Mouse (Mus musculus) heart, embryonic 14.5 days (tissue): Measurements from ENCODE around the gene Arhgap35. TPM values are rescaled to one million over a fixed set of nuclear protein-coding genes. Genes with fewer than 3 reads are reported as not detected.

Experiments
- ATAC-seq: fragments of 200-750 bp; cut with Nextera tagmentation; 2 replicates; pipeline ENCODE4 v1.8.0; 2017; ENCODE audit warnings: low read depth, moderate TSS enrichment; ENCODE audit not compliant: insufficient number of reproducible peaks, insufficient read depth, low FRiP score
- H3K27ac ChIP-seq, 2 experiments: fragments of 200-500 bp in 1 of 2; fragments of 300-500 bp in 1 of 2; sonication (generic) in 1 of 2; replicated peaks in 1 of 2; 2 replicates each; pipeline ENCODE4 v1.5.1; 2012 to 2014; ENCODE audit warnings: low read depth in 2 of 2, low read length in 2 of 2, control low read depth in 1 of 2, mild to moderate bottlenecking in 1 of 2, mixed read lengths in 1 of 2; ENCODE audit not compliant: control insufficient read depth in 1 of 2, insufficient read depth in 1 of 2
- H3K27me3 ChIP-seq: fragments of 300-500 bp; sonication (generic); 2 replicates; pipeline ENCODE4 v1.6.1; 2014; ENCODE audit warnings: mild to moderate bottlenecking, low read length, control low read depth; ENCODE audit not compliant: control insufficient read depth, insufficient read depth
- H3K36me3 ChIP-seq: fragments of 300-500 bp; sonication (generic); 2 replicates; pipeline ENCODE4 v1.6.1; 2014; ENCODE audit warnings: mild to moderate bottlenecking, control low read depth, low read length, mixed read lengths; ENCODE audit not compliant: control insufficient read depth, insufficient read depth
- H3K4me1 ChIP-seq, 2 experiments: fragments of 200-500 bp in 1 of 2; fragments of 300-500 bp in 1 of 2; sonication (generic) in 1 of 2; 2 replicates each; pipeline ENCODE4 v1.6.1; 2012 to 2014; ENCODE audit warnings: low read length in 2 of 2, control low read depth in 1 of 2, mixed read lengths in 1 of 2; ENCODE audit not compliant: control insufficient read depth in 2 of 2, insufficient read depth in 2 of 2
- H3K4me2 ChIP-seq: fragments of 300-500 bp; sonication (generic); 2 replicates; pipeline ENCODE4 v1.6.1; 2014; ENCODE audit warnings: mild to moderate bottlenecking, low read length
- H3K4me3 ChIP-seq, 2 experiments: fragments of 200-500 bp in 1 of 2; fragments of 300-500 bp in 1 of 2; sonication (generic) in 1 of 2; 2 replicates each; pipeline ENCODE4 v1.5.1; 2012 to 2014; ENCODE audit warnings: low read length in 2 of 2, mild to moderate bottlenecking in 2 of 2, control low read depth in 1 of 2, low read depth in 1 of 2, moderate library complexity in 1 of 2; ENCODE audit not compliant: control insufficient read depth in 1 of 2, insufficient read depth in 1 of 2
- H3K9ac ChIP-seq: fragments of 300-500 bp; sonication (generic); 2 replicates; pipeline ENCODE4 v1.6.1; 2014; ENCODE audit warnings: mild to moderate bottlenecking, low read length
- H3K9me3 ChIP-seq: fragments of 300-500 bp; sonication (generic); 2 replicates; pipeline ENCODE4 v1.6.1; 2016; ENCODE audit warnings: low read length, control low read depth; ENCODE audit not compliant: control insufficient read depth
- WGBS: fragments of 180-500 bp; shearing (Covaris S2); extraction: QIAGEN DNeasy Blood & Tissue Kit; methylation state at CpG from one replicate; pipeline ENCODE4 v1.1.7; 2014; 5-methylcytosine and 5-hydroxymethylcytosine counted together
- polyA plus RNA-seq: library from polyadenylated mRNA; unstranded; fragments of >200 nt; fragmentation: Nextera tagmentation; extraction: Ambion mirVana; gene quantifications from 2 replicates; pipeline ENCODE4 v1.2.1, GENCODE M21; 2014

The Arhgap35 gene
- polyA plus RNA-seq, 1 experiment from 2014 or later = 18.0 TPM

GRCm38 (mm10) chr7:16554215-16554614 lies 60.6 kb downstream of the Arhgap35 start:
- Histone ChIP-seq H3K36me3 (0 out of 2 replicates have a peak, but pooled peaks cover 4% of the 10 kb centered on the region), H3K9me3 (no peaks in the 10 kb centered on the region), H3K27me3 (no peaks in the 10 kb centered on the region), H3K4me2 (no peak overlapping the region), H3K4me3 (no peak overlapping the region), H3K9ac (no peak overlapping the region), H3K27ac (no peak overlapping the region), H3K4me1 (peaks cover 17 to 50% of the 10 kb centered on the region in 2 experiments)
- ATAC-seq = no peak
- 31% methylated on average over 3 of the region's 3 CpGs for WGBS

GRCm38 (mm10) chr7:16551581-16551980 lies 63.2 kb downstream of the Arhgap35 start:
- H3K4me2 ChIP-seq = no peak overlapping the region
- no peak overlapping the region for H3K9ac ChIP-seq
- H3K27ac ChIP-seq = no peak overlapping the region
- peaks cover 20% of the 10 kb centered on the region for H3K36me3 ChIP-seq
- no peak for ATAC-seq
- peaks cover 7 to 27% of the 10 kb centered on the region in 2 experiments for H3K4me1 ChIP-seq
- no peak overlapping the region for H3K4me3 ChIP-seq
- H3K9me3 ChIP-seq = no peaks in the 10 kb centered on the region
- WGBS = 80% methylated on average over 1 of the region's 1 CpGs
- no peaks in the 10 kb centered on the region for H3K27me3 ChIP-seq

- no peak for ATAC-seq
- WGBS = 76% methylated on average over 1 of the region's 1 CpGs
- no peaks in the 10 kb centered on the region for H3K9me3 ChIP-seq
These were observed 65.5 kb downstream of the Arhgap35 start for GRCm38 (mm10) chr7:16549299-16549698.

GRCm38 (mm10) chr7:16544770-16545169 lies 70.0 kb downstream of the Arhgap35 start:
- no peak overlapping the region for H3K4me3 ChIP-seq
- no peak overlapping the region for H3K9ac ChIP-seq
- no peak overlapping the region for H3K4me2 ChIP-seq
- H3K27ac ChIP-seq = no peak overlapping the region
- ATAC-seq = no peak
- no peaks in the 10 kb centered on the region for H3K9me3 ChIP-seq
- H3K27me3 ChIP-seq = no peaks in the 10 kb centered on the region
- H3K36me3 ChIP-seq = peaks cover 57% of the 10 kb centered on the region
- H3K4me1 ChIP-seq = no peaks in the 10 kb centered on the region
- 78% methylated on average over 8 of the region's 8 CpGs for WGBS

More at GRCm38 (mm10) chr7:16549299-16549698, 65.5 kb downstream of the Arhgap35 start:
- Histone ChIP-seq H3K36me3 (peaks cover 41% of the 10 kb centered on the region), H3K27me3 (no peaks in the 10 kb centered on the region), H3K4me3 (no peak overlapping the region), H3K4me2 (no peak overlapping the region), H3K27ac (no peak overlapping the region), H3K9ac (no peak overlapping the region), H3K4me1 (peaks cover 0 to 5% of the 10 kb centered on the region in 2 experiments; a peak in 2 of 4 replicates)

DNA sequence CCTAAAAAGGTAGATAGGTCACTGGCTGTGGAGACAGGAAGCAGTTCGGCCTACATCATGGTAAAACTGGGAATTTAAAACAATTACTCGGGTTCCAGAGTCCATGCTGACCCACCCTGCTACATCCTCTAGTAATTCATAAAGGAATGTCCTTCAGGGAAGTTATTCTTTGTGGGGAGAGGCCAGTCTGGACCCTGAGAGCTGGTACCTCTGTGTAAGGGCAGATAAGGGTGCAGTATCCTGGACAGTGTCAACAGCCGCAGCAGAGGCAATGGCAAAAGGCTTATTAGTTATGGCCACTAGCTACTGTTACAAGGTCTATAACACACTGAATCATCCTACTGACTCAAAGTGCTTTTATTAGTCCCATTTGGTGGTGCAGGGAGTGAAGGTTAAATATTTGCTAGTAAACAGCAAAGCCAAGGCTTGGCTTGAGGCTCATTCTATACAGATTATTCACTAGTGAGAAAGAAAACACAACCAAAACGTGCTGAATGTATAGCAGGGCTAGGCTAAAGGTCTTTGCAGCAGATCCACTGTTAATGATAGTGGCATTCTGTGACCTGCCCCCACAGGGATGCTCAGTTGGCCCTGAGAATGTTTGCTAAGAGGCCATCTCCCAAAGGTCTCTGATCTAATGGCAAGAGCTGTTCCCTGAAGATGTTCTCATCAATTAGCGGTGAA lies 77.4 kb downstream of the Arhgap35 start:
- H3K4me1 ChIP-seq = no peaks in the 10 kb centered on the region
- WGBS = 72% methylated on average over 5 of the region's 5 CpGs
- no peak for ATAC-seq

DNA sequence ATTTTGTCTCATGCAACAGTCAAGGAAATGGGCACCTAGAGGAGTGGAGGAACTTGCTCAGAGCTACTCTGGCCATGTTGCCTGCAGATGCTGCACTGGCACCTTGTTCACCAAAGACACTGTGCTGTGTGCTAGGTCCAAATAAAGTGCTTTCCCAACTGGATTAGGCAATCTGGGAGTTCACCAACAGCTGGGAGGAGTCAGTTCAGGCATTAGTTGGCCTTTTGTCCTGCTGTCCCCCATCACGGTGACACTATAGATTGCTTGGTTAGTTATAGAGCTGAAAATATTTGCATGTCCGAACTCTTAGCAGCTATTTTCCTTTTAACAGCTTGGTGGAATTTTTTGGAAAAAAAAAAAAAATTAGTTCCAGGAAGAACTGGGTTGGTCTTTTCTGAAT lies 88.8 kb downstream of the Arhgap35 start:
- Histone ChIP-seq H3K4me1 (peaks cover 18 to 28% of the 10 kb centered on the region in 2 experiments), H3K4me2 (no peak overlapping the region), H3K27ac (peak overlapping the region; percentile 31 to 79; a peak in 3 of 4 replicates), H3K9me3 (no peaks in the 10 kb centered on the region), H3K36me3 (peaks cover 3% of the 10 kb centered on the region), H3K4me3 (no peak overlapping the region), H3K27me3 (no peaks in the 10 kb centered on the region), H3K9ac (no peak overlapping the region)
- WGBS = 77% methylated on average over 2 of the region's 2 CpGs
- ATAC-seq = no peak

More for the DNA sequence above, 77.4 kb downstream of the Arhgap35 start:
- Histone ChIP-seq H3K36me3 (peaks cover 56% of the 10 kb centered on the region), H3K9me3 (no peaks in the 10 kb centered on the region), H3K4me3 (no peak overlapping the region), H3K4me2 (no peak overlapping the region), H3K9ac (no peak overlapping the region), H3K27ac (no peak overlapping the region), H3K27me3 (no peaks in the 10 kb centered on the region)

DNA sequence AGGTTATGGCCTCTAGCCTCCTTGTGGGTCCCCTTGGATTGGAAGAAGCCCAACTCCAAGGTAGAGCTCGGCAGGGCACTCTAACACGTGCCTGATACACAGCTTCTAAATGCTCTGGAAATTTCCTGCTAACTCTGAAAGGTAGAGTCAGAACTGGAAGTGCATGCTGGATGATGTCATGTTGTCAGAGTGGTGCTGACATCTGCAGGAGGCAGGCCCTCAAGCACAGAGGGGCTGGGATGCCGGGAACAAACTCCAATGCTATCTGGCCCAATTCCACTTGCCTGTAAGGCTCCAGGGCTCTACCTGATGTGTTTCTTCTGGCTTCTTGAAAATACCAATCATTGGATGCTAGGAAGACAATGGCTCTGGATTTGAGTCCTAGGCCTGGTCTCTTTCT lies 89.3 kb downstream of the Arhgap35 start:
- 22% methylated on average over 3 of the region's 3 CpGs for WGBS
- no peak overlapping the region for H3K4me3 ChIP-seq
- H3K36me3 ChIP-seq = peaks cover 3% of the 10 kb centered on the region
- H3K4me1 ChIP-seq = peaks cover 18 to 28% of the 10 kb centered on the region in 2 experiments
- H3K27ac ChIP-seq = peak overlapping the region; percentile 63 to 79; a peak in 3 of 4 replicates
- H3K27me3 ChIP-seq = no peaks in the 10 kb centered on the region
- H3K9ac ChIP-seq = no peak overlapping the region
- H3K4me2 ChIP-seq = no peak overlapping the region
- ATAC-seq = peak; percentile 63; the same call in 1 of the 2 replicates
- no peaks in the 10 kb centered on the region for H3K9me3 ChIP-seq
